Mouse (Mus musculus): ENCODE measurements around the gene 2210016L21Rik. TPM values are rescaled to one million over a fixed set of nuclear protein-coding genes. Genes with fewer than 3 reads are reported as not detected.

The 2210016L21Rik gene
- polyA plus RNA-seq, 1 experiment from 2014 or later: 58.9 TPM

- 78% methylated on average over 12 of the region's 12 CpGs for WGBS
- Histone ChIP-seq H3K27ac (ENCODE audit: low read depth, low read length) (no peak overlapping the region), H3K4me2 (replicated peaks; ENCODE audit: low read depth, low read length) (no peak overlapping the region), H3K36me3 (ENCODE audit: control insufficient read depth, insufficient read depth, low read length) (peaks cover 43% of the 10 kb centered on the region), H3K9ac (ENCODE audit: low read depth, low read length) (no peak overlapping the region), H3K27me3 (ENCODE audit: control insufficient read depth, insufficient read depth, low read length) (no peaks in the 10 kb centered on the region), H3K9me3 (ENCODE audit: control insufficient read depth, low read length) (no peaks in the 10 kb centered on the region), H3K4me3 (ENCODE audit: low read length) (no peak overlapping the region), H3K4me1 (ENCODE audit: control insufficient read depth, insufficient read depth, low read length) (0 out of 2 replicates have a peak, but pooled peaks cover 3% of the 10 kb centered on the region)
- ATAC-seq (ENCODE audit: low FRiP score, low TSS enrichment): 0 out of 2 replicates have a peak, but pooled peaks have one; percentile 17
Measured at GRCm38 (mm10) chr5:114950669-114951068, 8.7 kb downstream of the 2210016L21Rik start.

GRCm38 (mm10) chr5:114951279-114951880 lies 9.4 kb downstream of the 2210016L21Rik start:
- WGBS: 76% methylated on average over 21 of the region's 21 CpGs
- ATAC-seq (ENCODE audit: low FRiP score, low TSS enrichment): no peak
- no peaks in the 10 kb centered on the region for H3K9me3 ChIP-seq (ENCODE audit: control insufficient read depth, low read length)
- H3K27ac ChIP-seq (ENCODE audit: low read depth, low read length): 0 out of 2 replicates have a peak overlapping the region, but pooled peaks have one; percentile 24
- H3K27me3 ChIP-seq (ENCODE audit: control insufficient read depth, insufficient read depth, low read length): no peaks in the 10 kb centered on the region
- no peak overlapping the region for H3K4me2 ChIP-seq (replicated peaks; ENCODE audit: low read depth, low read length)
- no peak overlapping the region for H3K4me3 ChIP-seq (ENCODE audit: low read length)
- 0 out of 2 replicates have a peak, but pooled peaks cover 3% of the 10 kb centered on the region for H3K4me1 ChIP-seq (ENCODE audit: control insufficient read depth, insufficient read depth, low read length)
- H3K36me3 ChIP-seq (ENCODE audit: control insufficient read depth, insufficient read depth, low read length): peaks cover 36% of the 10 kb centered on the region
- no peak overlapping the region for H3K9ac ChIP-seq (ENCODE audit: low read depth, low read length)

- Histone ChIP-seq H3K9me3 (ENCODE audit: control insufficient read depth, low read length) (no peaks in the 10 kb centered on the region), H3K4me1 (ENCODE audit: control insufficient read depth, insufficient read depth, low read length) (0 out of 2 replicates have a peak, but pooled peaks cover 3% of the 10 kb centered on the region), H3K27me3 (ENCODE audit: control insufficient read depth, insufficient read depth, low read length) (no peaks in the 10 kb centered on the region), H3K4me2 (replicated peaks; ENCODE audit: low read depth, low read length) (no peak overlapping the region), H3K9ac (ENCODE audit: low read depth, low read length) (no peak overlapping the region), H3K36me3 (ENCODE audit: control insufficient read depth, insufficient read depth, low read length) (peaks cover 16% of the 10 kb centered on the region), H3K4me3 (ENCODE audit: low read length) (no peak overlapping the region), H3K27ac (ENCODE audit: low read depth, low read length) (no peak overlapping the region)
- no peak for ATAC-seq (ENCODE audit: low FRiP score, low TSS enrichment)
- WGBS: 89% methylated on average over 14 of the region's 14 CpGs
Measured at GRCm38 (mm10) chr5:114953326-114953725, 11.4 kb downstream of the 2210016L21Rik start.

GRCm38 (mm10) chr5:114958069-114958468 lies 16.1 kb downstream of the 2210016L21Rik start:
- no peak overlapping the region for H3K4me2 ChIP-seq (replicated peaks; ENCODE audit: low read depth, low read length)
- H3K9me3 ChIP-seq (ENCODE audit: control insufficient read depth, low read length): peaks cover 4% of the 10 kb centered on the region; the same call in 1 of the 2 replicates
- no peak overlapping the region for H3K9ac ChIP-seq (ENCODE audit: low read depth, low read length)
- 90% methylated on average over 5 of the region's 5 CpGs for WGBS
- no peaks in the 10 kb centered on the region for H3K36me3 ChIP-seq (ENCODE audit: control insufficient read depth, insufficient read depth, low read length)
- H3K27ac ChIP-seq (ENCODE audit: low read depth, low read length): no peak overlapping the region
- ATAC-seq (ENCODE audit: low FRiP score, low TSS enrichment): no peak
- H3K4me3 ChIP-seq (ENCODE audit: low read length): no peak overlapping the region
- peaks cover 9% of the 10 kb centered on the region for H3K4me1 ChIP-seq (ENCODE audit: control insufficient read depth, insufficient read depth, low read length)
- H3K27me3 ChIP-seq (ENCODE audit: control insufficient read depth, insufficient read depth, low read length): no peaks in the 10 kb centered on the region

- Histone ChIP-seq H3K4me1 (ENCODE audit: control insufficient read depth, insufficient read depth, low read length) (peaks cover 28% of the 10 kb centered on the region), H3K27me3 (ENCODE audit: control insufficient read depth, insufficient read depth, low read length) (no peaks in the 10 kb centered on the region), H3K36me3 (ENCODE audit: control insufficient read depth, insufficient read depth, low read length) (no peaks in the 10 kb centered on the region), H3K4me3 (ENCODE audit: low read length) (no peak overlapping the region), H3K9me3 (ENCODE audit: control insufficient read depth, low read length) (peaks cover 4% of the 10 kb centered on the region; the same call in 1 of the 2 replicates), H3K27ac (ENCODE audit: low read depth, low read length) (peak overlapping the region; percentile 20; the same call in 1 of the 2 replicates), H3K4me2 (replicated peaks; ENCODE audit: low read depth, low read length) (0 out of 2 replicates have a peak overlapping the region, but pooled peaks have one; percentile 9), H3K9ac (ENCODE audit: low read depth, low read length) (no peak overlapping the region)
- peak; percentile 84 for ATAC-seq (ENCODE audit: low FRiP score, low TSS enrichment)
- WGBS: 20% methylated on average over 4 of the region's 4 CpGs
Measured at GRCm38 (mm10) chr5:114961590-114962360, 19.8 kb downstream of the 2210016L21Rik start.

- no peaks in the 10 kb centered on the region for H3K27me3 ChIP-seq (ENCODE audit: control insufficient read depth, insufficient read depth, low read length)
- ATAC-seq (ENCODE audit: low FRiP score, low TSS enrichment): no peak
- H3K27ac ChIP-seq (ENCODE audit: low read depth, low read length): peak overlapping the region; percentile 57; the same call in 1 of the 2 replicates
- H3K4me2 ChIP-seq (replicated peaks; ENCODE audit: low read depth, low read length): no peak overlapping the region
- no peak overlapping the region for H3K4me3 ChIP-seq (ENCODE audit: low read length)
- WGBS: 53% methylated on average over 7 of the region's 7 CpGs
- peaks cover 37% of the 10 kb centered on the region for H3K4me1 ChIP-seq (ENCODE audit: control insufficient read depth, insufficient read depth, low read length)
- no peaks in the 10 kb centered on the region for H3K9me3 ChIP-seq (ENCODE audit: control insufficient read depth, low read length)
- no peak overlapping the region for H3K9ac ChIP-seq (ENCODE audit: low read depth, low read length)
- no peaks in the 10 kb centered on the region for H3K36me3 ChIP-seq (ENCODE audit: control insufficient read depth, insufficient read depth, low read length)
Measured at GRCm38 (mm10) chr5:114964315-114964966, 22.5 kb downstream of the 2210016L21Rik start.

GRCm38 (mm10) chr5:114964967-114965898 lies 23.3 kb downstream of the 2210016L21Rik start:
- Histone ChIP-seq H3K4me2 (replicated peaks; ENCODE audit: low read depth, low read length) (peak overlapping the region; percentile 5; the same call in 1 of the 2 replicates), H3K27ac (ENCODE audit: low read depth, low read length) (peak overlapping the region; percentile 57; the same call in 1 of the 2 replicates), H3K9ac (ENCODE audit: low read depth, low read length) (peak overlapping the region; percentile 29; the same call in 1 of the 2 replicates), H3K4me3 (ENCODE audit: low read length) (no peak overlapping the region), H3K9me3 (ENCODE audit: control insufficient read depth, low read length) (no peaks in the 10 kb centered on the region), H3K4me1 (ENCODE audit: control insufficient read depth, insufficient read depth, low read length) (peaks cover 37% of the 10 kb centered on the region), H3K27me3 (ENCODE audit: control insufficient read depth, insufficient read depth, low read length) (no peaks in the 10 kb centered on the region), H3K36me3 (ENCODE audit: control insufficient read depth, insufficient read depth, low read length) (no peaks in the 10 kb centered on the region)
- WGBS: 49% methylated on average over 17 of the region's 17 CpGs
- no peak for ATAC-seq (ENCODE audit: low FRiP score, low TSS enrichment)
